Mouse (Mus musculus): ENCODE measurements around the gene Gm8020.
"Not testable (repeated sequence)": the region's sequence is repeated elsewhere in the genome, so short reads cannot be mapped to it uniquely, and the experiment has no call there.

The Gm8020 gene

DNA sequence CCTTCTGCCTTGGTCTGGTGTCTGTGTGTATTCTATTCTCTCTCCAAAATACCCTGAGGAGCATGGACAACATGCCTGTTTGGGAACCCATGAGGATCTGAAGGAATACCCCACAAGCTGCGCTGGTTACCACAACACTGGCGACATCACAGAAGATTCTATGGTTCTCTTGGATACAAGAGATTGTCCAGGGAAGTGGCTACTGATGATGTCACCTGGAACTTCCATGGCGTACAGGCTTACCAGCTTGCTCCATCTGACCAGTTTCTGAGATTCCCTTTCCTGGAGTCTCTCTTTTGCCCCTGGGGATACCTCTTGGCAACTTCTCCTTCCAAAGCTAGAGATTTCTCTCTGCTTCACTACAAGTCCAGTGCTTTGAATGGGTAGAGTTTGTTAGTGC lies at the start of gene Gm8020:
Gm8020 (minus strand) TSS at position 101 of the 400 bp plus-strand sequence.
- in situ Hi-C loops (cut with MboI), result not testable (repeated sequence)

GRCm38 (mm10) chr14:42543170-42543701 lies 41.1 kb upstream of the Gm8020 start:
- in situ Hi-C loops (cut with MboI), result not testable (repeated sequence)

- in situ Hi-C loops (cut with MboI), result not testable (repeated sequence)
Observed at GRCm38 (mm10) chr14:42542316-42543169, 40.4 kb upstream of the Gm8020 start.

GRCm38 (mm10) chr14:42524182-42524581 lies 22.0 kb upstream of the Gm8020 start, which contains the start of gene Gm8024:
TSS of gene Gm8024 (minus strand) at chr14:42524282.
- in situ Hi-C loops (cut with MboI), result not testable (repeated sequence)

GRCm38 (mm10) chr14:42463581-42463980 lies 38.6 kb downstream of the Gm8020 start, which contains the start of gene Gm8011:
TSS of gene Gm8011 (plus strand) at chr14:42463881.
- in situ Hi-C loops (cut with MboI), result not testable (repeated sequence)
